Mouse (Mus musculus) mouse embryonic stem cell (cell line): ENCODE measurements at regions not wholly inside any gene's neighbourhood (a gene's known extent, or its start where the extent isn't known, plus 50 kb on each side); places are given as distances from the start of the nearest gene placed in this dataset.

ENCODE experiments used
- in situ Hi-C, 2 experiments: fragments of 300-500 bp; cut with MboI; formaldehyde crosslinking; loops; 1 replicate in 1 of 2; 3 replicates in 1 of 2; pipeline ENCODE4 v1.14.3; 2019 to 2020; ENCODE audit warnings: low sequenced_read_pairs in 2 of 2, low pct_unique_long_range_greater_than_20kb in 1 of 2, mixed read lengths in 1 of 2; ENCODE audit not compliant: unreplicated experiment in 1 of 2

DNA sequence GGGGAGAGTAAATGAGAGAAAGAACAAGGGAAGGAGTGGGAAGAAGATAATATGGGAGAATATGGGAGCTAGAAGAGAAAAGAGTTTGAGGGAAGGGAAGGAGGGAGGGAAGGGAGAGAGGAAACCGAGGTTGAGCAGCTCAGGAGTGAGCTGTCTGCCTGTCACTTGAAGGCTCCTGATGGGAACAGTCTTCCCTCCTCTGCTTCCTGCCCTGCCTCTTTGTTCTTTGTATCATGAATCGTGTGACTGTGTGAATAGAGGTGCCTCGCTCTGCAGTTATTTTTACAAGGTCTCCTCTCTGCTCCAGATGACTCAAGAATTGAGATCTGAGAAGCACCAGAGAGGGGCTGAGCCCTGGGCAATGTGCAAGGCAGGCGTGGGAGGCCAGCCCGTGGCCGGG, 92.0 kb upstream of the Mrps10 start:
- in situ Hi-C loops, result no loop called here

DNA sequence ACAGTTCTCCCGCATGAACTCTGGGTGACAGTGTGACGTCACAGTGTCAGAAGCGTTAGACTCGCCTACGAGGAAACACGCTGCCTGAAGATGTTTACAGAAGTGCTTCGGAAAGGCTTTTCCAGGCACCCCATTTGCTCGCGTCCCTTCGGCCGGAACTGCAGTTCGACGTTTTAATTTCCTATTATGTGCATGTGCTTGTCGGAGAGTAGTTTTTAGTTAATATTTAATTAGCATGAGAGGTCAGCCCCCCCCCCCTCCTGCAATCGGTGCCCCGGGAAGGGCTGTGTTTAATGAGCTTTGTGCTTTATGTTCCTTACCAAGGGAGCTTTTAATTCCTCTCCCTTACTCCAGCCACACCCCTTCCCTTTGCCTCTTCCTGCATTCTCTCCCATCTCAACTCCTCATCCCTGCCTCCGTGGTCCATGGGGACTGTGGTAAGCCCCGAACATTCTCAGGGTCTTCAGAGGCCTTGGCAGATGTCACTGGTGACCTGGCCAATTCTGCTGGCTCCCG, 92.8 kb upstream of the Mrps10 start:
- in situ Hi-C loops, result no loop called here

DNA sequence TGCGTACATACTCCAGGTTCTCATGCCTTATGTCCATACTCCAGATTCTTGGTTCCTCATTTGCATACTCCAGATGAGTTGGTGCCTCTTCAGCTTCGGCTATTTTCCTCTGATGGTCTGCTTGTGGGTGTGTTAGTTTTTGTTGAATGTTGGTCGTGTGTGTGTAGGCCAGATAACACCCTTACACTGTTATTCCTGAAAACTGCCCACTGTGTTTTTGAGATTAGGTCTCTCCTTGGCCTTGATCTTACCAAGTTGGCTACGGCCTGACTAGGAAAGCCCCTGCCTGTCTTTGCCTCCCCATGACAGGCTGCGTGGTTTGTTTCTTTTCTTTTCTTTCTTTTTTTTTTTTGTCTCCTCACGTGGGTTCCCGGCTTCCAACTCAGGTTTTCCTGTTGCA, 95.4 kb upstream of the Mrps10 start:
- in situ Hi-C loops, result no loop called here

DNA sequence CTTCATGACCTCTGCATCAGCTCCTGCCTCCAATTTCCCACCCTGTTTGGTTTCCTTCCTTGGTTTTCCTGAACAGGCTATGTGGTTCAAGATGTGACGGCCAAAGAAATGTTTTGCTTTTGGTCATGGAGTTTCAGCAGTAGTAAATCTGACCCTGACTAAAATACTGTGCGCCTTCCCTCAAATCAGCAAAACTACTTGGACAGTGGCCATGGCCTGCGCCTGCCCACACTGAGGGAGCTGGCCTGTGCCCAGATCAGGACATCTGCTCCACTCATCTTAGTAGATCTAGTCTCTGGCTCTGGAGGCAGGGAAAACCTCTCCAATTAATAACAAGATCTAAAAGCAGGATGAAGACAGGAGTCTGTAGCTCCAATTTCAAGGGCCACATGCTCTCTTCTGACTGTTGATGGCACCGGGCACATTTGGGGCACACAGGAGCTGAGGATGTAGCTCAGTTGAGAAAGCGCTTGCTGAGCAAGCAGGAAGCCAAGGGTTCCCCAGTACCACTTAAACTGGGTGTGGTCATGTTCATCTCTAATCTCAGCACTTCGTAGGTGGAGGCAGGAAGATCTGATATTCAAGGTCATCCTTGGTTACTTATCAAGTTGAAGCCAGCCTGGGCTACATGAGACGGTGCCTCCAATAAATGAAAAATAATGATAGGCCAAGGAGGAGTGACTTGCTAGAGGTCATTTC, 96.6 kb upstream of the Mrps10 start:
- in situ Hi-C loops, result no loop called here

- in situ Hi-C loops, result no loop called here
These were observed 99.4 kb upstream of the Mrps10 start for GRCm38 (mm10) chr17:47269053-47269891.

DNA sequence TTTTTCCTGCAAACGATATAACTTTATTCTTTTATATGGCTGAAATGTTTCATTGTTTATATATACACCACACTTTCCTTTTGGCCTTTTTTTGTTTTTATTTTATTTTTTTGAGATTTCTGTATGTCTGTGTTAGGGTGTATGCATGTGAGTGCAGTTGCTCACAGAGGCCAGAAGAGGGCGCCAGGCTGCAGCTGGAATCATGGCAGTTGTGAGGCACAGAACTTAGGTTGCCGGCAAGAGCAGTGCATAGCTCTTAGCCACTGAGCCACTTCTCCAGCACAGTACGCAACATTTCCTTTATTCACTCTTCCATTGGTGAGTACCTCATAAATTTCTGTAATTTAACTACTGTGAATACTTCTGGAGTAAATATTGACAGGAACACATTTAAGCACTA, 100.8 kb upstream of the Mrps10 start:
- in situ Hi-C loops, result no loop called here

DNA sequence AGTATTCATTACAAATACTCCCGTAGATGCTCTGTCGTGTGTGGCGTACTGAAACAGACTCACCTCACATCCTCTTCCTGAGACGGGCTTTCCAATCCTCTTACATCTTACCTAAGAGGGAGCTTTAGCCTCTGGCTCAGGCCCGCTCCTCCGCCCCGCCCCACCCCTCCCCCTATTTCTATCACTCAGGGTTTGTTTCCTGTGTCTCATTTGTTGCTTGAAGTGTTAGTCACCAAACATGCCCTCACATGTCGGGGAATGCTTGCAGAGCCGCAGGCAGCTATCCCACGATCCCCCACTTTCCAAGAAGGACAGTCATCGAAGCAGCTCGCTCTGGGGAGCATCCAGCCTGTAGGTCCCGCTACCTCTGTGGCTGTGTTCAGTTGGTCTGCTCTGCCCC, 101.6 kb upstream of the Mrps10 start:
- in situ Hi-C loops, result no loop called here

- in situ Hi-C loops, result no loop called here
These were observed 102.4 kb upstream of the Mrps10 start for GRCm38 (mm10) chr17:47266335-47266734.

DNA sequence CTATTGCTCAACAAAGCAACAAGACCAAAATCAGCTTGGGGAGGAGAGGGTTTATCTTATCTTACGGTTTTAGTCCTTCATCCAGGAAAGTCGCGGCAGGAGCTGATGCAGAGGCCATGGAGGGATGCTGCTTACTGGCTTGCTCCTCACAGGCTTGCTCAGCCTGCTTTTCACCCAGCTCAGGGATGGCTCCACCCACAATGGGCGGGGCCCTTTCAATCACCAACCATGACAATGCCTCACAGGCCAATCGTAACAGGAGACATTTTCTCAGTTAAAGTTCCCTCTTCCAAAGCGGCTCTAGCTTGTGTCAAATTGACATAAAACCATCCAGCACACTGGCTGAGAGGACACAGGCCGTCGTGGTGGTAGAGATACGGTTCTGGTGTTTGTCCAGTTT, 105.7 kb upstream of the Mrps10 start:
- in situ Hi-C loops, result loop anchor here in 1 of 2 experiments (5.0 kb wide), 1 partner anchor 49 kb away; no protein-coding TSS in a partner anchor

- in situ Hi-C loops, result loop anchor here in 1 of 2 experiments (5.0 kb wide), 1 partner anchor 50 kb away; no protein-coding TSS in a partner anchor
These were observed 106.5 kb upstream of the Mrps10 start for GRCm38 (mm10) chr17:47262141-47262540.

DNA sequence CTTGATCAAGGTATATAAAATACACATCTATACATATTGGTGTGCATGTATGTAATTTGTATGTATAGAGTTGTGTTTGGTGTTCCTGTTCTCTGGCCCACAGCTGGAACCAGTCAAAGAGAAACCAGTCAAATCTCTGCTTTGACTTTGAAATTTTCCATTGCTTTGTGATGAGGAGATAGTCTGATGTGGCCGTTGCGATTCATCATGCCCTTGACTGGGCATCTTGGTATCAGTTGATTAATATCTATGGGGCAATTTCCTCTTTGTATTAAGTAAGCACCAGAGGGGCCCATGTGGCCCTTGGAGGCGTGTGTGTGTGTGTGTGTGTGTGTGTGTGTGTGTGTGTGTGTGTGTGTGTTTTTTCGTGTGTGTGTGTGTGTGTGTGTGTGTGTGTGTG, 107.7 kb upstream of the Mrps10 start:
- in situ Hi-C loops, result loop anchor here in 1 of 2 experiments (5.0 kb wide), 1 partner anchor 51 kb away; no protein-coding TSS in a partner anchor

- in situ Hi-C loops, result no loop called here
These were observed 110.4 kb upstream of the Mrps10 start for GRCm38 (mm10) chr17:47258296-47258695.

DNA sequence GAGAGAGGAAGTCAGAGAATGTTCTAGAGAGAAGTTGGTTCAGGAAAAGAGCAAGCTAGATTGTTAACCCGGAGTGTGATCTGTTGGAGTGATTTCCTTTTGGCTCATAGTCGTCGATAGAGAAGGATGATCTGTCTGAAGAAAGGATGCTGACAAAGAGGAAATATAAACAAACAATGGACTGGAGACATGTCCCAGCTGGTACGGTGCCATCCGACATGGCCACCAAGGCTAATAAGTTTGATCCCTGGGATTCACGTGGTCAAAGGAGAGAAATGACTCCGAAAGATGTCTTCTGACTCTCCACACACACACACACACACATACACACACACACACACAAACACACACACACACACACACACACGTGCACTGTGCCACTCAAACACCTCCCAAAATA, 113.5 kb upstream of the Mrps10 start:
- in situ Hi-C loops, result no loop called here

DNA sequence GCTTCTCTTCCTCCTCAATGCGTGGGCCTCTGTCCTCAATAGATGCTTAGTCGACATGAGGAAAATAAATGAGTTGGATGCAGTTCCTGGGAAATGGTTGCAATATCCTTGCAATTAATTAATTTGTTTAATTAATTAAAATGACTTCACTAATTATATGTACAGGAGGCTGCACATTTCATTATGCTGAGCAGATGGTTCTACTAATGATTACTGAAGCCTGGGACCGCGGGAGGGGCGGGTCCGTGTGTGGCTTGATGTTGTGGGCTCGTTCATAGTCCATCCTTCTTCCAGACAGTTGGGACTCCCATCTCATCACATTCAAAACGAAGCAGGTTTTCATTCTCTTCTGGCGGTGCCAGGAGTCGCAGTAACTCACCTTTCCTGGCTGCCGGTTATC, 114.7 kb upstream of the Mrps10 start:
- in situ Hi-C loops, result no loop called here

GRCm38 (mm10) chr17:47250001-47250400, 118.7 kb upstream of the Mrps10 start:
- in situ Hi-C loops, result no loop called here

DNA sequence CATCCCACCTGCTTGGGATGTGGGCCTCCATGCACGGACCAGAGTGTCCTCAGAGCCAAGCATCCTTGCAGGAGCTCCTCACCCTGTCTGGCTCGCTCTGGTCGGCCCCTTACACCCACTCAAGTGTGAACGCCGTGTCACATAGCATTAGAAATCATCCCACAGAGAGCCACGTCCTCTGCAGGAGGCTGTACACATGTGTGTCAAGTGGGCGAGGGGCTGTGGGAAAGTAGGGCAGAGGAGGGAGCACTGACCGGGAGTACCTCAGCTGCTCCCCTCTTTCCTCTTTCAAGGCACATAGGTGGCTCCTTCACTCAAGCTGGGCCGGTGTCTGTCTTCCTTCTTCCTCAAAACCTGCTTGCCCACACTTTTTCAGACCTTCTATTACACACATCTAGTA, 119.5 kb upstream of the Mrps10 start:
- in situ Hi-C loops, result no loop called here

- in situ Hi-C loops, result no loop called here
These were observed 120.6 kb upstream of the Mrps10 start for GRCm38 (mm10) chr17:47248053-47248452.

DNA sequence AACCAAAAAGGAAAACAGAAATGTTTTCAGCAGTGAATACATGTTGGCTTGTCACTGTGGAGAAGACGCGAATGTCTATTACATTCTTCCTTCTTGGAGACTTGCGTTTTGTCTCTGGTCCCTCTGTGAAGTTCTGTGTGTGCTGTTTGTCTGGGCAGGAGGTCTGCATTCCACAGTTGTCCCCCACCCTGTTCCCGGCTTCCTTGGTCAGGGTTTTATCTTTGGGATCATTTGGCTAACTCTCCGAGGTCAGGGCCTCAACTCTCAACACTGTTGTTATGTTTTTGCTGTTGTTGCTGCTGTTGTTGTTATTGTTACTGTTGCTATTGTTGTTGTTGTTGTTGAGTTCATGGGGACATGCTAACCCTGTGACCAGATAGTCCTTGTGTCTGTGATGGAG, 121.2 kb upstream of the Mrps10 start:
- in situ Hi-C loops, result no loop called here

DNA sequence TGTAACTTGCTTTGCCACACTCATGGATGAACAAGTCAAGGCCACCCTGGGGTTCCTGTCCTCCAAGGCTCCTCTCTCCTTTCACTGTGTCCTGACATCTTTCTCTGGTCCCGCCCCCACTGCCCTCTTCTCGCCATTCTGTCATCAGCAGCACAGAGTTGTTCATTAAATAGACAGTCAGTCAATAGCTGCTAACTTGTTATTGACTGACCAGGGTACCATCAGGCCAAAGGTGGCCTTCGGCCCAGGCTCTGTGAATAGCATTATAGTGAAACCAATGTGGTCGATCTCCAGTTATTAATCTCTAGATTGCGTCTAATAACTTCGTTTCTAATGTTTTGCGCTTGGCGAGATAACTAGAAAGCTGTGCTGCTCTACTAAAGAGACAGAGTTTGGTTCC, 122.1 kb upstream of the Mrps10 start:
- in situ Hi-C loops, result no loop called here

GRCm38 (mm10) chr17:47245635-47246034, 123.1 kb upstream of the Mrps10 start:
- in situ Hi-C loops, result no loop called here
